Mouse (Mus musculus) gastrocnemius, postnatal 10 days (tissue): ENCODE measurements at regions not wholly inside any gene's neighbourhood (a gene's known extent, or its start where the extent isn't known, plus 50 kb on each side); places are given as distances from the start of the nearest gene placed in this dataset.
A peak's percentile ranks its signal among the peaks of the same experiment; 100 is the strongest.

Experiments used
- DNase-seq: peaks from one replicate; pipeline ENCODE4 v3.0.0; 2021; ENCODE audit warnings: mixed read lengths

DNA sequence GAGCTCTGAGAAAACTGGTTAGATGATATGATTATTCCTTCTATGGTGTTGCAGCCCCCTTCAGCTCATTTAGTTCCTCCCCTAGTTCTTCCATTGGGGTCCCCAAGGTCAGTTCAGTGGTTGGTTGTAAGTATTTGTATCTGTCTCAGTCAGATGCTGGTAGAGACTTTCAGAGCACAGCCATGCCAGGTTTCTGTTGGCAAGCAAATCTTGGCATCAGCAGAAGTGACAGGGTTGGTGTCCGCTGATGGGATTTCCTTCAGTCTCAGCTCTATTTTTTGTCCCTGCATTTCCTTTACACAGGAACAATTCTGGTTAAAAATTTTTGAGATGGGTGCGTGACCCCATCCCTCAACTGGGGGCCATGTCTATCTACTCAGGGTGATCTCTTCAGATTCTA lies 55.3 kb upstream of the Spaca1 start:
- DNase-seq = no peak

DNA sequence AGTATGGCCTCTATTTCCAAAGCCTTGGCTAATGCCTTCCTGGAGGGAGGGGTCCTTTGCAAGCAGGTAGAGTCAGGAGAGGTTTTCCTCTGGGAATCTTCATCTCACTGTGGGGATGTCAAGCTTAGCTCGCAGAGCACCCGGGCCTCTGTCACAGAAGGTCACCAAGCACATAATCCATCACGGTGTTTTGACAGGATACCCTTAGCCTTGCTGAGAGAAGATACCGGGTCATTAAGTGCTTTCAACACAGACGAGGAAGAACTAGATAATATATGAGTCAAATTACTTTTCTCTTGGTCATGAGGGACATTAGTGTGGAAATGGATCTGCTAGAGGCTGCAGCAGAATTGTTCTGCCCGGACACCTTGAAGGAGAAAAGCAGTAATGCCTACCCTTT lies 64.3 kb upstream of the Spaca1 start:
- no peak for DNase-seq

DNA sequence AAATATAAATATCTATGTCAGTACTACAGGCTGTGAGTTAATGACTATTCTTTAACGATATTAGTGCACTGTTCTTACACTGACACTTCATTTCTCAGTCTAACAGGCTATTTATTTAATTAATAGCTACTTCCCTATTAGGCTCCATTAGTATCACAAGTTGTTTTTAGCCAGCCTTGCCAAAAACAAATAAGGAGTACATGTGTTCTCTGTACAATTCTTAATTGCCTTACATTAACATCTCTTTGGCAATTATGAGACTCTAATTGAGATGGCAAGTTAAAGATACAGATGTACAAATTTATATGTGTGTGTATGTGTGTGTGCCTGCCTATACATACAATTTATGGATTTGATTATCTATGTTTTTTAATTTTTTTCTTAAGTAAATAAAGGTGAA lies 67.1 kb upstream of the Spaca1 start:
- no peak for DNase-seq

GRCm38 (mm10) chr4:34122959-34123520 lies 73.0 kb upstream of the Spaca1 start:
- no peak for DNase-seq

DNA sequence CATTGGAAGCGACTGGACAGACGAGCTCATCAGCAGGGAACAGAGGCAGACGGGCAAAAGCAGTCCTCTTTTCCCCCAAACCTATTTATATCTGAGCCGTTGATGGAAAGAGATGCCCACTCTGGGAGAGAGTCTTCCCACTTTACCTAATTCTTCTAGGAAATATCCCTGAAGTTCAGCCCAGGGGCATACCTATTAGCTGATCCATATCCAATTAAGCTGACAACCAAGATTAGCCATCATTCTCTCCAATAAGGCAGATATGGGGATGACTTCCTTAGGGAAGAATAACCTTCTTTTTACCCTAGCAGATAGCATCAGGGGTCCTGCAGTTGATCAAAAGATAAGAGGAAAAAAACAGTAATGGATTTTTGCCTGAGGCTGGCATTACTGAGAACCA lies 78.2 kb upstream of the Spaca1 start:
- DNase-seq = no peak

- no peak for DNase-seq
Observed at GRCm38 (mm10) chr4:34146133-34146867, 96.3 kb upstream of the Spaca1 start.

GRCm38 (mm10) chr4:34148956-34149739 lies 99.2 kb upstream of the Spaca1 start:
- no peak for DNase-seq

DNA sequence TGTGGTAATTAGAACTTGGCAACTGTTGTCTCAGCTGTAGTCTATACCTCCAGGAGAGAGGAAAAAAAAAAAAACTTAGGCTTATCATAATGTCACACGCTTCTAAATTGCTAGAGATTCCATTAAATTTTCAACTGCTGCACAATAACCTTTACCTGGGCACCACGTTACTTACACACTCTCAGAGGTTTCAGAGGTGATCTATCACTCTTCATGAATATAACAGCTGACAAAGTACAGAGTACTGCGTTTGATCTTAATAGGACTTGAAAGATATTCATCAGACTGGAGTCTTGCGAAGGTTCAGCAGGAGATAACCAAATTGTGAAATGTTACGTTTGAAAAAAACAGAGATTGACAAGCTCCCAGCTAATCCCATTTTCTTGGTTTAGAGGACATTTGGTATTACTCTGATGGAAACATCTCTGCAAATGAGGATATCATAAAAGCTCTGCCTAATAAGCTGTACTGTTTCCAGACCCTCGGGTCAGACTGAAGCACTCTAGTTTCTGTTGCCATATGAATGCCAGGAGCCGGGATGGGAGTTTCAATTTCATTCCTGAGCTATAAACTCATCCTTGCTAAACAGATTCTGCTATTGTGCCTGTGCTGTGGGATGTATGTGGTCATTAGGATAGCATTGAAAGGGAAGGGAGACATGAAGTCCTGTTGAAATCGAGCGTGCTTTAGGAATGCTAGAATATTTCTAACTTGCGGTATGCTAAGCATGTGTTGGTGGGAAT lies 101.8 kb upstream of the Spaca1 start:
- no peak for DNase-seq

DNA sequence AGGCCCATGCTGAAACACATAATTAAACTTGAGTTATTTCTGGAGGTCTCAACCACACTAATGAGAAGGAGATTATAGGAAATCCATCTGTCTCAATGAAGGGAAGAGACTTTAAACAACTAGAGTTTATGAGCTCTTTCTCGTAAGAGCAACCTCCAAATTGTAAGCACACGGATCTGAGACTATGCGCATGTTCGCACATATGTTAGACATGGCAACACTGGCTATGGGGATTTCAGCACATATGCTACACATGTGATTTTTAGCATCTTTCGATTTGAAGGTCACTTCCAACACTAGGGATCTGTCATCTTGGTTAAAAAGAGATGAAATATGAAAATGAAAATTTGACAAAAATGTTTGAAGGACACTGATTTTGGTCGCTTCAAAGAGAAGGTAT lies 105.5 kb upstream of the Spaca1 start:
- DNase-seq = no peak

GRCm38 (mm10) chr4:34157818-34158511 lies 108.0 kb upstream of the Spaca1 start:
- no peak for DNase-seq

GRCm38 (mm10) chr4:34171265-34171862 lies 121.4 kb upstream of the Spaca1 start:
- DNase-seq = no peak

GRCm38 (mm10) chr4:34172000-34172399 lies 122.0 kb upstream of the Spaca1 start:
- no peak for DNase-seq

DNA sequence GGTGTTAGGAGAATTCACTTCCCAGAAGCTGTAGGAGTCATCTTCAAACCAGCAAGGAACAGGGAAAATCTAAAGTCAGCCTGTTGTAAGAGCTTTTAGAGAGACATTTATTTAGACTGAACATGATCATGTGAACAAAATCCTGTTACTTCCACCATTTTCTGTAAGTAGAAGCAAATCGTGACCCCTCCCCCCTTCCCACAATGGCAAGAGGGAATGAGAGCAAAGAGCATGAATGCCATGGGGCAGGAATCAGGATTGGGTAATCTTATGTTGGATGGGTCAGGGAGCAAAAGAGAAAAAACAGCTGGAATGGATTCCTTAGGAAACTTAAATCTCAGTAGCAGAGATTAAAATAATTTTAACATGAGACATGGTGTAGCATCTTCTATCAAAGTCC lies 127.4 kb upstream of the Spaca1 start:
- no peak for DNase-seq

DNA sequence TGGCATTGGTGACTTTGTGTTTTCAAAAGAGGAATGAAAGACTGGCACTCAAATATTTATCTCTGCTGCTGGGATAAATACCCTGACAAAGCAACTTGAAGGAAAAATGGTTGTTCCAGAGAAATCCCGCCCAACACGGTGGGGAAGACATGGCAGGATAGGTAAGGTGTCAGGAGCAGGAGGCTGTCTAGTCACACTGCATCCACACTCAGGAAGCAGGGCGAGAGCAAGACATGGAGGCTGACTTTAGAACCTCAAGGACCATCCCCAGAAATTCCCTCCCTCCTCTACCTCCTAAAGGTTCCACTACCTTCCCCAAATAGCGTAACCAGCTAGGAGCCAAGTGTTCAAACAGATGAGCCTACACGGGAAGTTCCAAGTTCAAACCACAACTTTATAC lies 136.5 kb upstream of the Spaca1 start:
- DNase-seq = no peak

DNA sequence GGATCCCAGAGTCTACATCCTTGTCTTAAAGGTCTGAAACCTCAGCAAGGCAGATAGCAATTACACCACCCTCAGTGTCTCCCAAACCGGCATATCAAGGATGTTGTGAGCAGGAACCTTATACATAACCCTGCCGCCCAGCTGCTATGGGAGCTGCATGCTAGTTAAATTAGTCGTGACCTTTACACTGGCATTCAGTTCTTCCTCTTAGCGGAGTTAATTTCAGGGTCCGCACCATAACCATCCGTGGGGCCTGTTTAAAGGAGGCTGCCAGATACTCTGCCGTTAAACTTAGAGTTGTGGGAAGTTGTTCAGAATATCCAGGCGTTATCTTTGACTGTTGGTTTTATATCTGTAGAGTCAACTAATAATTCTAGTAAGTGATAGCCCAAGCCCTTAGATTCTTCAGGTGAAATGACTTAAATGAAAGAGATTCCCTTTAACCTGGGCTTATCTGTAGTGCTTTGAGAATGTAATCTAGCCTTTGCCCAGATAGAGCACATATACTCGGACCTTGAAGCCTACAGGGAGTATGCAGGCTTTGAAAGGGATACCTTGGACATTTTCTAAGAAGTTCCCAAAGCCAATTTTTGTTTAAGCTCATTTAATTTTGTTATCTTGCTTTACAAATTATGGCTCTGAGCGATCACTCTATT lies 153.3 kb upstream of the Spaca1 start:
- DNase-seq = no peak

GRCm38 (mm10) chr4:34209179-34209896 lies 159.3 kb upstream of the Spaca1 start:
- DNase-seq = no peak

DNA sequence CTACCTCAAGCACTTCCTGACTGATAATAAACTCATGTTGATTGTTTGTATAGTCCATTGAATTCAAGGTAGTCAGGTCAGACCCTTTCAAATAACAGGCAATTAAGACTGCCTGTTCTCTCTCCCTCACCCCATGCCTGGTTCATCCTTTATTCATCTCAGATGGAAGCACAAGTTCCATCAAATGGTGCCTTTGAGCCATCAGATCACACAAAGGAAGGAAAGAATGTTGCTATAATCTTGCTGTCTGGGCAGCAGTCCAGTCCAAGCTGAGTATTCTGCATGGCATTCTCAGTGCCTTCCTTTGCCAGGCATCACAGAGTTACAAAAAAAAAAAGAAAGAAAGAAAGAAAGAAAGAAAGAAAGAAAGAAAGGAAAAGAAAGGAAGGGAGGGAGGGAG lies 163.7 kb upstream of the Spaca1 start:
- DNase-seq = no peak

GRCm38 (mm10) chr4:34214346-34214745 lies 164.4 kb upstream of the Spaca1 start:
- no peak for DNase-seq

DNA sequence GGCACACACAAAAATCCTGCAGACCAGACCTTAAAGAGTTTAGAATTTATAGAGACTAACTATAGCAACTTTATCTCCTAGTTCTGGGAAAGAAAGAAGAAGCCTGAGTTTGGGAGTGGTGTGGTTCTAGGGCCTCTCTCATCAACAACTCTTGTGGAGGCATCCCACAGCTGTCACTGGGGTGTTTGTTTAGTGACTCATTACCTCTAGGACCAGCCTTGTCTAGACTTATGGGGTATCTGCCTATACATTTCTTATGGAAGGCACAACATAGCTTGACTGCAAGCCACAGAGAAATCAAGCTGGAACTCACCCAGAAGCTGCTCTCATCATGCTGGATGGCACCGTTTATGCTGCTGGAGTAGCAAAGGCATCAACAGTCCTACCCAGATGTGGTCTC lies 171.9 kb upstream of the Spaca1 start:
- DNase-seq = no peak

- peak; percentile 62 for DNase-seq
Observed at GRCm38 (mm10) chr4:34226089-34226840, 176.3 kb upstream of the Spaca1 start.
